Mouse (Mus musculus): Measurements from ENCODE around the gene Rasa3. TPM values are rescaled to one million over a fixed set of nuclear protein-coding genes. Genes with fewer than 3 reads are reported as not detected.

The Rasa3 gene
- polyA plus RNA-seq, 1 experiment from 2014 or later = 30.9 TPM

DNA sequence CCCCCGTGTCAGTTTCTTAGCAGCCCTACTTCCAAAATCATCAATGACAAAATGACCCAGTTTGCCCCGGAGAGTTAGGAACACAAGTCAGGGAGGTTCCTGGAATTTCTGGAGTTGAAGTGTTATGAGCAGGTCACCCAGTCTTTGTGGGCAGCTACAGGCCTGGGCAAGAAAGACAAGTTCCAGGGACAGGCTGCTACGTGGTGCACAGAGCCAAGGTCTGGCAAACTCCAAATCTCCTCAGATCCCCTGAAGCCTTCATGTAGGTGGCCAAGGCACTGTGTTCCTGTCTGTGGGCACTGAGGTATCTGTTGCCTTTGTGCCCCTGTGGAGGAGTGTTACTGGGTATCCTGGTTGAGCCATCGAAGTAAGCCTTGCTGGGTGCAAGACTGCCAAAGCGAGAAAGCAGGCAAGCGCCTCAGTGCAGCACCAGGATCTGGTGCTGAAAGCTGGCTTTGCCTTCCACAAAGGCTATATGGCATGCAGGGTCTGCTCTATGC lies 12.6 kb downstream of the Rasa3 start:
- Histone ChIP-seq H3K27me3 (no peaks in the 10 kb centered on the region), H3K27ac (no peak overlapping the region), H3K4me1 (replicated peaks) (peaks cover 10% of the 10 kb centered on the region), H3K4me3 (no peak overlapping the region), H3K9me3 (no peaks in the 10 kb centered on the region), H3K4me2 (no peak overlapping the region), H3K9ac (no peak overlapping the region), H3K36me3 (no peaks in the 10 kb centered on the region)
- WGBS = 90% methylated on average over 6 of the region's 6 CpGs
- no peak for ATAC-seq (ENCODE audit: low FRiP score)

DNA sequence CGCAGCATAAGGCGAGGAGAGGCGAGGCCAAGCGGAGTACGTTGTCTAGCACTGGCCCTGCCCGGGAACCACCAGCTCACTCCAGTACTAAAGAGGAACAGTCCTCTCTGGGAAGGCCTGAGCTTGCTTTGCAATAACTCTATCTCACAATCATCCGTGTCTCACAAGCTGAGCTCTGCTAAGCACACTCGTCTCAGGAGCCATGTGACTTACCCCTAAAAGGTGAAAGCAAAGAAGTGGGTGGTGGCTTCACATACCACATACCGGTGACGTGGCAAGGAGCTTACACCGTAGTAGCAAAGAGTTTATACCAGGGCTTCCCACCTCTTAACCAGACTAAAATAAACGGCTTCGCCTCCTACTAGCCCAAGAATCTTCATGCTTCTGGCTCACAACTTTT lies 17.1 kb downstream of the Rasa3 start:
- WGBS = 92% methylated on average over 13 of the region's 13 CpGs

DNA sequence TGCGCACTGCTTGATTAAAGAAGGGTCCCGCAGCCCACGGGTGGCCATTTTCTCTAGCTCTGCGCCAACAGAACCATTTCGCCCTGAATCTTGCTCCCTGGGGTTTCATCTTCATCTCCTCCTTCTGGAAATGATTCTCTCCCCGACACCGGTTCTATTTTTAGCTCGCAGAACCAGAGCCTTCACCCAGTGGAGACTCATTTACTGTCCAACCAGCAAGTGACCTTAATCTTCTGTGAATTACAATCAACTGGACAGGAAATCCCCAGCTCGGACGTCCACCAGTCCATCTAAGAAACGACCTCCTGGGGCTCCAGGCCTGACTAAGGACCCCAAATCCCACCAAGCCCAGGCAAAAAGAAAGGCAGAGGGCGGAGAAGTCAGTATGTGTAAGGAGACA lies 19.9 kb downstream of the Rasa3 start:
- H3K4me2 ChIP-seq = no peak overlapping the region
- peaks cover 19% of the 10 kb centered on the region for H3K4me1 ChIP-seq (replicated peaks)
- H3K27ac ChIP-seq = peak overlapping the region; percentile 48
- no peaks in the 10 kb centered on the region for H3K9me3 ChIP-seq
- H3K9ac ChIP-seq = no peak overlapping the region
- no peak overlapping the region for H3K4me3 ChIP-seq
- 75% methylated on average over 12 of the region's 12 CpGs for WGBS
- H3K36me3 ChIP-seq = no peaks in the 10 kb centered on the region
- H3K27me3 ChIP-seq = no peaks in the 10 kb centered on the region
- ATAC-seq (ENCODE audit: low FRiP score) = no peak

More for the DNA sequence above, 17.1 kb downstream of the Rasa3 start:
- Histone ChIP-seq H3K4me1 (replicated peaks) (peaks cover 16% of the 10 kb centered on the region), H3K27me3 (no peaks in the 10 kb centered on the region), H3K4me3 (no peak overlapping the region), H3K4me2 (no peak overlapping the region), H3K36me3 (no peaks in the 10 kb centered on the region), H3K9ac (no peak overlapping the region), H3K27ac (no peak overlapping the region), H3K9me3 (no peaks in the 10 kb centered on the region)
- ATAC-seq (ENCODE audit: low FRiP score) = no peak

DNA sequence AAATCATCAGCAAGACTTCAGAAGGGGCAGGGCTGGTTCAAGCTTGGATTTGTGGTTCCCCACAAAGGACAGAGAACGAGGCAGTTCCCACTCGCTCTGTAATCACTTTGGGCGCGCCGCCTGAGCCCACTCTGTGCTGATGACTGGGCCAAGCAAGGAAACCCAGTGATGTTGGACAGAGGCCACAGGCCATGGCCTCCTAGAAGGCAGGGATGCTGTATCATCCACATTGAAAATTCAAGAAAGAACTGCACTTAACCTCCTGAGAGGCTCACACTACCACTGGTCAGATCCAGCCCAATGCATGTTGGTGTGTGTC lies 22.4 kb downstream of the Rasa3 start:
- Histone ChIP-seq H3K27ac (no peak overlapping the region), H3K9me3 (no peaks in the 10 kb centered on the region), H3K4me1 (replicated peaks) (peaks cover 21% of the 10 kb centered on the region), H3K36me3 (no peaks in the 10 kb centered on the region), H3K27me3 (no peaks in the 10 kb centered on the region), H3K9ac (no peak overlapping the region), H3K4me2 (no peak overlapping the region), H3K4me3 (no peak overlapping the region)
- WGBS = 94% methylated on average over 5 of the region's 5 CpGs
- no peak for ATAC-seq (ENCODE audit: low FRiP score)

DNA sequence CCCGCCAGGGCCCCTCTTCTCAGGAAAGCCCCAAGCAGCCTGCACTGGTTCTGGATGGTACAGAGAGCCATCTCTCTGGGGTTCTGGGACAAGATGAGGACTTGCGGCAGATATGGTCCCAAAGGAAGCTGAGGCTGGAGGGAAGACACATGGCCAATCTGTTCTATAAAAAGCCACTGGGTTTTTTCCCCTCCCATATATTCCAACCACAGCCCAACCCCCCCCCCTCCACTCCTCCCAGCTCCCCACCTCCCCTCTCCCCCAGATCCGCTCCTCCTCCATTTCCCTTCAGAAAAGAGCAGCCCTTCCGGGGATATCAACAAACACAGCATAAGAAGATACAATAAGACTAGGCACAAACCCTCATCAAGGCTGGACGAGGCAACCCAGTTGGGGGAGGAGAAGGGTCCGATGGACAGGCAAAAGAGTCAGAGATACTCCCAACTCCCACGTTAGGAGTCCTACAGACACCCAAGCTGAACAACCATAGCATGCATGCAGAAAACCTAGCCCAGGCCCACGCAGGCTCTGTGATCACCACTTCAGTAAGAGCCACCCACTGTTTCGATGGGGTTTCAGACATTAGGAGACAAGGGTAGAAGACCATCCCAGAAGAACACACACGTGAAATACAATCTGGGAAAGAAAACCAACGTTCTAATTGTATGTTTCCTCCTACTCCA lies 22.9 kb downstream of the Rasa3 start:
- Histone ChIP-seq H3K9me3 (no peaks in the 10 kb centered on the region), H3K4me2 (no peak overlapping the region), H3K27ac (no peak overlapping the region), H3K27me3 (no peaks in the 10 kb centered on the region), H3K4me1 (replicated peaks) (peaks cover 26% of the 10 kb centered on the region), H3K4me3 (no peak overlapping the region), H3K36me3 (no peaks in the 10 kb centered on the region), H3K9ac (no peak overlapping the region)
- WGBS = 84% methylated on average over 11 of the region's 11 CpGs
- no peak for ATAC-seq (ENCODE audit: low FRiP score)

DNA sequence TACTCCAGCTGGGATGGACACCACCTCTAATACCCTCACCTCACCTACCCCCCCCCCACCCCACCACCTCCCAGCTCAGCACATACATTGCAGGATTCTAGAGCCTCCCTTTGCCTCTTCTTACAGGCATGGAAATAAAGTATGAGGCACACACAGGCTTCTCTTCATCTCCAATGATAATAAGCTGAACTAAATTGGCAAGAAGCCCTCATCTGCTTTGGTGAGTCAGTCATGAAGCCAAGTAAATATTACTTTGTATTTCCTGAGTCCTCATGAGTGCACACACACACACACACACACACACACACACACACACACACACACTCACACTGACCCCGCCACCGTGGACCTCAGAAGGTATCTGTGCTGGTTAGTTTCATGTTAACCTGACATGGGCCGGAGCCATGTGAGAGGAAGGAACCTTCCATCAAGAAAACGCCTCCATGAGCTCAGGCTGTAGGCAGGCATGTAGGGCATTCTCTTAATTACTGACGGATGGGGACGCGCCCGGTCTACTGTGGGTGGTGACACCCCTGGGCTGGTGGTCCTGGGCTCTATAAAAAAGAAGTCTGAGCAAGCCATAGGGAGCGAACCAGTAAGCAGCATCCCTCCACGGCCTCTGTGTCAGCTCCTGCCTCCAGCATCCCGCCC lies 26.7 kb downstream of the Rasa3 start:
- ATAC-seq (ENCODE audit: low FRiP score) = no peak
- no peak overlapping the region for H3K4me3 ChIP-seq
- WGBS = 94% methylated on average over 11 of the region's 11 CpGs

DNA sequence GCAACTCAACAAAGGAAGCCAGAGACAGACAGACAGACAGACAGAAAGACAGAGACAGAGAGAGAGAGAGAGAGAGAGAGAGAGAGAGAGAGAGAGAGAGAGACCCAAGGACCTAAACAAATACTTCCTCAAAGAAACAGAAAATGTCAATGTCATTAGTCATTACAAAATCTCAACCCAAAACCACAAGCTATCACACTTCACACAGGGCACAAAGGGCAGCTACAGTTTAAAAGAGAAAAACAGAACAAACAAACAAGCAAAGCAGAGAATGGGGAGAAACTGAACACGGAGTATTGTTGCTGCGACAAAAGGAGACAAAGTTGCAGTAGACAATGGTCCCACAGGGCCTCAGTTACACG lies 28.3 kb downstream of the Rasa3 start:
- Histone ChIP-seq H3K36me3 (no peaks in the 10 kb centered on the region), H3K27ac (peak overlapping the region; percentile 93), H3K4me2 (no peak overlapping the region), H3K9ac (no peak overlapping the region), H3K9me3 (no peaks in the 10 kb centered on the region), H3K4me1 (replicated peaks) (peaks cover 50% of the 10 kb centered on the region), H3K4me3 (no peak overlapping the region), H3K27me3 (no peaks in the 10 kb centered on the region)
- WGBS = 13% methylated on average over 3 of the region's 3 CpGs
- ATAC-seq (ENCODE audit: low FRiP score) = no peak

More for the DNA sequence above, 26.7 kb downstream of the Rasa3 start:
- Histone ChIP-seq H3K27ac (no peak overlapping the region; the same call in 1 of the 2 replicates), H3K4me1 (replicated peaks) (peaks cover 34% of the 10 kb centered on the region), H3K27me3 (no peaks in the 10 kb centered on the region), H3K9me3 (no peaks in the 10 kb centered on the region), H3K9ac (no peak overlapping the region), H3K4me2 (no peak overlapping the region), H3K36me3 (no peaks in the 10 kb centered on the region)

DNA sequence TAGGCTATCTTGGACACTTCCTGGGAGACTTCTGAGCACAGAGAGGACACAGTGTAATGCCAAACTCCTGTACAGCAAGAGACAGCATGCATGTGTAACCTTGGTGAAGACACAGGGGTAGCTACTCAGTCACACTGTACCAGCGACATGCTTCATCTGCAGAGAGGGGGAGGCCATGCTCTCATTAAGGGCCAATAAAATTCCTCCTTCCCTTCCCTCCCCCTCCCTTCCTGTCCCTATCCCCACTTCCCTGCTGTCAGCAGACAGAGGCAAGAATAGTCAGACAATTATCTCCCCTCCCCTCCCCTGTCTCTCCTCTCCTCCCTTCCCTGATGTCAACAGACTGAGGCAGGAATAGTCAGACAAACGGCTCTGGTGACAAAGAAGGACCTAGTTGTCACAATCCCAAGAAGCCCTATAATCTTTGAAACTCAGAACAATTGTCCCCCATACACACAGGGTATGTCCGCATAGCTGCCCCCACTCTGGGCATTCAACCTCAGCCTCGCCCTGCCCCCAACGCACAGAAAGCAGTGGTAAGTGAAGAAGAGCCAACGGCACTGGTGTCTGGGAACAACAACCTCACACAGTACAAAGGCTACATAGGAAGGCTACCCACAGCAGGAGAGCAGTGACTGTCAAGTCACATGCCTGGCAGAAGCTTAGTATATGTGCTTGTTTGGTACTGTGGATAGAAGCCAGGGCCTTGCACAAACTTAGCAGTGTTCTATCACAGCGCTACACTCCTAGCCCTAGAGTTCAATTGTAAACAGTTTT lies 28.8 kb downstream of the Rasa3 start:
- Histone ChIP-seq H3K4me1 (replicated peaks) (peaks cover 52% of the 10 kb centered on the region), H3K9me3 (no peaks in the 10 kb centered on the region), H3K4me3 (no peak overlapping the region), H3K9ac (0 out of 2 replicates have a peak overlapping the region, but pooled peaks have one; percentile 24), H3K4me2 (peak overlapping the region; percentile 23), H3K36me3 (no peaks in the 10 kb centered on the region), H3K27ac (peak overlapping the region; percentile 93), H3K27me3 (no peaks in the 10 kb centered on the region)
- 13% methylated on average over 7 of the region's 7 CpGs for WGBS
- peak; percentile 80 for ATAC-seq (ENCODE audit: low FRiP score)

DNA sequence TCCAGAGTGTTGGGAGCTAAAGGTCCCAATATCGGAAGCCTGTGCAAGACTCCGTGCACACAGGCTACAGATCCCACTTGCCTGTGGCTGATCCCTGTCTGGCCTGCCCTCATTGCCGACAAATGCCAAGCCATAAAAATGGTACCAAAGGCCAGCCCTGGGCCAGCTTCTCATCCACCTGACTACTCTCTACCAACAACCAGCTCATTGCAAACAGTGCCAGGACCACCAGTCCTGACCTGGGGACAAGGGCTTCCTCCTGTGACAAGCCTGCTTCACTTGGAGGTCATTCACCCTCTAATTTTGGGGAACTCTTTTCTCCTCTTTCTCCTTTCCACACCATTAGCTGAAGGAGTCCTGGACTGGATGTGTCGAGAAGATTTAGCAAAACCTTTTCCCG lies 29.8 kb downstream of the Rasa3 start:
- H3K4me3 ChIP-seq = no peak overlapping the region
- ATAC-seq (ENCODE audit: low FRiP score) = no peak
- H3K4me1 ChIP-seq (replicated peaks) = peaks cover 62% of the 10 kb centered on the region
- no peak overlapping the region for H3K9ac ChIP-seq
- H3K4me2 ChIP-seq = no peak overlapping the region
- WGBS = 81% methylated on average over 5 of the region's 5 CpGs
- H3K36me3 ChIP-seq = no peaks in the 10 kb centered on the region
- H3K27me3 ChIP-seq = no peaks in the 10 kb centered on the region
- H3K9me3 ChIP-seq = no peaks in the 10 kb centered on the region
- peak overlapping the region; percentile 76 for H3K27ac ChIP-seq

DNA sequence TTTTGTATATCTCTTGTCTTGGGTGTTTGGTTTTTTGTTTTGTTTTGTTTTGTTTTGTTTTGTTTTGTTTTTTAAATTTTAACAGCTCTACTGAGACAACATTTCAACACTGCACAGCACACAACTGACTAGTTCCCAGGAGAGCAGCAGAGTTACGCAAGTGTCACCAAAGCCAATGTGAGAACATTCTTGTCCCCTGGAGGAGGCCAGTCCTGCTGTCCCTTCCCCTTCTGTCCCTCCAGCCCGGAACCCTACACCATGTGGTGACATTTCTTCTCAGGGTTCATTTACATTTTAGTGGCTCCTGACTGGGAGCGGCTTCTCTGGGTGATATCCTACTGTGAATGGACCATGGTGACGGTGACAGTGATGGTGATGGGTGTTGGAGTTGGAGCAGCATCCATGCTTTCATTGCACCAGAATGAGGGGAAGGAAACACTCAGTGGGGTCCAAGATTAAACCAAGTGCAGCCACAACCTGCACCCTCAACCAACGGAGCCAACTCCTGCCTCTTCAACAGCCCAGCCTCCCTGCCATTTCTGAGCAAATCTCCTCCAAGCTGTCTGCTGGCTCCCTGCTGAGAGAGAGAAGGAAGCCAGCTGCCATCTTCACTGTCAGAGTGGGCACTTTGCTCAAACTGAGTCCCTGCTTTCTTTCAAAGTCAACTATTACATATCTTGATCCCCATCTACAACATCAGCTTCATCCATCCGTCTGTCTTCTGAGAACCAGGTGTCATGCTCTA lies 32.3 kb downstream of the Rasa3 start:
- H3K27ac ChIP-seq = peak overlapping the region; percentile 66; the same call in 1 of the 2 replicates

DNA sequence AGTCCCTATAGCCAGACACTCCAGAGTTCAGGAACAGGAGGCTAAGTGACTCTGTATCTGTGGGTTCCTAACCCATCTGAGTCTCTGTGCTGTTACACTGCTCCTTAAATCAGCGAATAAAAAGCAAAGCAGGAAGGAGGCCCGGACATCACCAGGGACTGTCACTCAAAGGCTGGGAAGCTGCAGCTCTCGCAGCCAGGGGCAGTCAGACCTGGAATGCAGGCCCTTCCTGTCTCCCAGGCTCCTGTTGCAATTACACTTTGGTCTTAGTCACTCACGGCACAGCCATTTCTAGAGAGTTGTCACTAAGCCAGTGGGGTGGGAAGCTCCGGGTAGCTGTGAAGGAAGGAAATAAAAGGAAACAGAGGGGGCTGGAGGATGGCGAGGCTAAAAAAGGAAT lies 33.2 kb downstream of the Rasa3 start:
- Histone ChIP-seq H3K4me1 (replicated peaks) (peaks cover 67% of the 10 kb centered on the region), H3K36me3 (no peaks in the 10 kb centered on the region)

More for the DNA sequence above, 32.3 kb downstream of the Rasa3 start:
- Histone ChIP-seq H3K4me1 (replicated peaks) (peaks cover 76% of the 10 kb centered on the region), H3K4me3 (no peak overlapping the region), H3K4me2 (no peak overlapping the region), H3K27me3 (no peaks in the 10 kb centered on the region), H3K36me3 (no peaks in the 10 kb centered on the region), H3K9me3 (no peaks in the 10 kb centered on the region), H3K9ac (no peak overlapping the region)
- 43% methylated on average over 6 of the region's 6 CpGs for WGBS
- no peak for ATAC-seq (ENCODE audit: low FRiP score)

DNA sequence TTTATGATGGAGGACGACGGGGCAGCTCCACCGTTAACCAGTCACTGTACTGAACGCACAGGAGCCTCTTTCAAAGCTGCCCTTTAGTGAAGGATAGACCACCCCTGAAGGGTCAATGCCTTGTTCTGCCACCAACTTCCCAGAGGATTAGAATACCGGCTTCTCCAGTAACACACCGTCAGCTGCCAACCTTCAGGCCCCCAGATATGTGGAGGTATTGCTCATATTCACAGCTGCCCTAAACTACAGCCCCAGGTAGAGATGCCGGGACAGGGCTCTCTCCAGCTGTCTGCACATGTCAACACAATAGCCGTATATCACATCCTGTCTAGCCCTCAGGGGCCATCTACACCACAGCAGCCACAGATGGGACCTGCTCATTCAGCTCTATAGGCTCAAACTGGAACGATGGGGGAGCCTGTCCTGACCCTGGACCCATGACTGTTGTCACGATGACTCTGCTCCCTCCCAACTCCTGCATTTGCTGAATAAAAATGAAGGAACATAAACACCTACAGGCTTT lies 34.7 kb downstream of the Rasa3 start:
- no peak for ATAC-seq (ENCODE audit: low FRiP score)
- no peak overlapping the region for H3K9ac ChIP-seq
- no peak overlapping the region for H3K4me2 ChIP-seq
- no peaks in the 10 kb centered on the region for H3K36me3 ChIP-seq
- H3K4me3 ChIP-seq = no peak overlapping the region
- H3K27me3 ChIP-seq = no peaks in the 10 kb centered on the region
- H3K27ac ChIP-seq = no peak overlapping the region
- 68% methylated on average over 10 of the region's 10 CpGs for WGBS
- H3K9me3 ChIP-seq = no peaks in the 10 kb centered on the region
- H3K4me1 ChIP-seq (replicated peaks) = peaks cover 54% of the 10 kb centered on the region

More for the DNA sequence above, 33.2 kb downstream of the Rasa3 start:
- Histone ChIP-seq H3K4me3 (no peak overlapping the region), H3K27me3 (no peaks in the 10 kb centered on the region), H3K9ac (peak overlapping the region; percentile 24; the same call in 1 of the 2 replicates), H3K27ac (peak overlapping the region; percentile 66), H3K9me3 (no peaks in the 10 kb centered on the region), H3K4me2 (no peak overlapping the region)
- 10% methylated on average over 6 of the region's 6 CpGs for WGBS
- no peak for ATAC-seq (ENCODE audit: low FRiP score)
